Mouse (Mus musculus): ENCODE measurements around the gene Galnt15. TPM values are rescaled to one million over a fixed set of nuclear protein-coding genes. Genes with fewer than 3 reads are reported as not detected.
"Not testable (repeated sequence)": the region's sequence is repeated elsewhere in the genome, so short reads cannot be mapped to it uniquely, and the experiment has no call there.

Galnt15 gene
- polyA plus RNA-seq, 1 experiment from 2014 or later, result 0.24 TPM

GRCm38 (mm10) chr14:32073901-32074300 is 45.1 kb downstream of the Galnt15 start:
- Histone ChIP-seq H3K27ac (no peak overlapping the region), H3K27me3 (no peaks in the 10 kb centered on the region), H3K4me3 (no peak overlapping the region), H3K4me2 (replicated peaks) (no peak overlapping the region), H3K9me3 (no peaks in the 10 kb centered on the region), H3K4me1 (0 out of 2 replicates have a peak, but pooled peaks cover 4% of the 10 kb centered on the region), H3K36me3 (no peaks in the 10 kb centered on the region), H3K9ac (no peak overlapping the region)
- ATAC-seq (ENCODE audit: insufficient number of reproducible peaks, insufficient read depth, low FRiP score, low TSS enrichment), result no peak
- 42% methylated on average over 7 of the region's 7 CpGs for WGBS

GRCm38 (mm10) chr14:32076896-32077575 is 48.2 kb downstream of the Galnt15 start:
- no peak overlapping the region for H3K4me2 ChIP-seq (replicated peaks)
- H3K36me3 ChIP-seq, result peaks cover 11% of the 10 kb centered on the region
- 40% methylated on average over 8 of the region's 8 CpGs for WGBS
- H3K27ac ChIP-seq, result no peak overlapping the region
- no peak overlapping the region for H3K9ac ChIP-seq
- no peak for ATAC-seq (ENCODE audit: insufficient number of reproducible peaks, insufficient read depth, low FRiP score, low TSS enrichment)
- no peak overlapping the region for H3K4me3 ChIP-seq
- H3K27me3 ChIP-seq, result no peaks in the 10 kb centered on the region
- no peaks in the 10 kb centered on the region for H3K9me3 ChIP-seq
- H3K4me1 ChIP-seq, result 0 out of 2 replicates have a peak, but pooled peaks cover 4% of the 10 kb centered on the region

- Histone ChIP-seq H3K9me3 (no peaks in the 10 kb centered on the region), H3K4me1 (0 out of 2 replicates have a peak, but pooled peaks cover 3% of the 10 kb centered on the region), H3K27me3 (no peaks in the 10 kb centered on the region), H3K27ac (no peak overlapping the region), H3K36me3 (peaks cover 22% of the 10 kb centered on the region), H3K9ac (no peak overlapping the region), H3K4me3 (no peak overlapping the region), H3K4me2 (replicated peaks) (no peak overlapping the region)
- 87% methylated on average over 10 of the region's 10 CpGs for WGBS
- no peak for ATAC-seq (ENCODE audit: insufficient number of reproducible peaks, insufficient read depth, low FRiP score, low TSS enrichment)
Measured at GRCm38 (mm10) chr14:32081026-32081425, 52.2 kb downstream of the Galnt15 start.

- no peak for ATAC-seq (ENCODE audit: insufficient number of reproducible peaks, insufficient read depth, low FRiP score, low TSS enrichment)
- no peak overlapping the region for H3K4me3 ChIP-seq
- H3K9ac ChIP-seq, result no peak overlapping the region
- no peaks in the 10 kb centered on the region for H3K27me3 ChIP-seq
- H3K27ac ChIP-seq, result no peak overlapping the region
- H3K36me3 ChIP-seq, result peaks cover 22% of the 10 kb centered on the region
- no peaks in the 10 kb centered on the region for H3K9me3 ChIP-seq
- H3K4me2 ChIP-seq (replicated peaks), result no peak overlapping the region
- 92% methylated on average over 6 of the region's 6 CpGs for WGBS
- peaks cover 9% of the 10 kb centered on the region; the same call in 1 of the 2 replicates for H3K4me1 ChIP-seq
Measured at GRCm38 (mm10) chr14:32082891-32083290, 54.1 kb downstream of the Galnt15 start.

- no peak for ATAC-seq (ENCODE audit: insufficient number of reproducible peaks, insufficient read depth, low FRiP score, low TSS enrichment)
- H3K4me1 ChIP-seq, result peaks cover 9% of the 10 kb centered on the region; the same call in 1 of the 2 replicates
- H3K27ac ChIP-seq, result no peak overlapping the region
- H3K4me2 ChIP-seq (replicated peaks), result no peak overlapping the region
- no peak overlapping the region for H3K4me3 ChIP-seq
- no peak overlapping the region for H3K9ac ChIP-seq
- WGBS, result 94% methylated on average over 2 of the region's 2 CpGs
- H3K27me3 ChIP-seq, result no peaks in the 10 kb centered on the region
- H3K36me3 ChIP-seq, result peaks cover 22% of the 10 kb centered on the region
- no peaks in the 10 kb centered on the region for H3K9me3 ChIP-seq
Measured at GRCm38 (mm10) chr14:32083466-32083865, 54.7 kb downstream of the Galnt15 start.

GRCm38 (mm10) chr14:32084761-32085485 is 56.1 kb downstream of the Galnt15 start, which contains the start of gene Oxnad1:
Gene Oxnad1 (plus strand): TSS chr14:32085374.
- peaks cover 22% of the 10 kb centered on the region for H3K36me3 ChIP-seq
- H3K9me3 ChIP-seq, result no peaks in the 10 kb centered on the region
- peak within 1 kb of the TSS; percentile 55 for H3K4me2 ChIP-seq (replicated peaks)
- H3K4me1 ChIP-seq, result peaks cover 9% of the 10 kb centered on the region; the same call in 1 of the 2 replicates
- no peaks in the 10 kb centered on the region for H3K27me3 ChIP-seq
- peak within 1 kb of the TSS; percentile 44 for H3K9ac ChIP-seq
- peak; percentile 94 for ATAC-seq (ENCODE audit: insufficient number of reproducible peaks, insufficient read depth, low FRiP score, low TSS enrichment)
- 4% methylated on average over 22 of the region's 22 CpGs for WGBS
- peak within 1 kb of the TSS; percentile 83 for H3K27ac ChIP-seq
- peak within 1 kb of the TSS; percentile 63 for H3K4me3 ChIP-seq

- ATAC-seq (ENCODE audit: insufficient number of reproducible peaks, insufficient read depth, low FRiP score, low TSS enrichment), result peak; percentile 92
Measured at GRCm38 (mm10) chr14:32085486-32086201, 56.9 kb downstream of the Galnt15 start, which contains the start of gene Dph3. Gene Dph3 (minus strand): TSS chr14:32085729.

GRCm38 (mm10) chr14:32086226-32086625 is 57.4 kb downstream of the Galnt15 start:
- Histone ChIP-seq H3K4me3 (peak overlapping the region; percentile 63), H3K9ac (peak overlapping the region; percentile 39), H3K27ac (peak overlapping the region; percentile 83; the same call in 1 of the 2 replicates), H3K27me3 (no peaks in the 10 kb centered on the region), H3K36me3 (peaks cover 19% of the 10 kb centered on the region), H3K4me1 (peaks cover 14% of the 10 kb centered on the region), H3K4me2 (replicated peaks) (peak overlapping the region; percentile 55), H3K9me3 (no peaks in the 10 kb centered on the region)
- no peak for ATAC-seq (ENCODE audit: insufficient number of reproducible peaks, insufficient read depth, low FRiP score, low TSS enrichment)
- WGBS, result 33% methylated on average over 8 of the region's 8 CpGs

More at GRCm38 (mm10) chr14:32085486-32086201, 56.9 kb downstream of the Galnt15 start, which contains the start of gene Dph3:
- Histone ChIP-seq H3K9me3 (no peaks in the 10 kb centered on the region), H3K27me3 (no peaks in the 10 kb centered on the region), H3K4me2 (replicated peaks) (peak within 1 kb of the TSS; percentile 55), H3K36me3 (peaks cover 22% of the 10 kb centered on the region), H3K9ac (peak within 1 kb of the TSS; percentile 44), H3K27ac (peak within 1 kb of the TSS; percentile 83), H3K4me3 (peak within 1 kb of the TSS; percentile 63), H3K4me1 (peaks cover 9% of the 10 kb centered on the region; the same call in 1 of the 2 replicates)
- WGBS, result under 1% methylated on average over 43 of the region's 43 CpGs

- not testable (repeated sequence) for H3K4me3 ChIP-seq; H3K9ac ChIP-seq; H3K27me3 ChIP-seq; H3K4me2 ChIP-seq (replicated peaks); ATAC-seq (ENCODE audit: insufficient number of reproducible peaks, insufficient read depth, low FRiP score, low TSS enrichment); H3K9me3 ChIP-seq; H3K36me3 ChIP-seq; H3K27ac ChIP-seq
- 82% methylated on average over 7 of the region's 7 CpGs for WGBS
- H3K4me1 ChIP-seq, result peaks cover 20% of the 10 kb centered on the region
Measured at GRCm38 (mm10) chr14:32087584-32088248, 58.9 kb downstream of the Galnt15 start.

GRCm38 (mm10) chr14:32091124-32091523 is 62.3 kb downstream of the Galnt15 start:
- H3K4me3 ChIP-seq, result no peak overlapping the region
- ATAC-seq (ENCODE audit: insufficient number of reproducible peaks, insufficient read depth, low FRiP score, low TSS enrichment), result no peak
- peaks cover 17% of the 10 kb centered on the region for H3K4me1 ChIP-seq
- 26% methylated on average over 4 of the region's 4 CpGs for WGBS
- no peaks in the 10 kb centered on the region for H3K9me3 ChIP-seq
- H3K4me2 ChIP-seq (replicated peaks), result 0 out of 2 replicates have a peak overlapping the region, but pooled peaks have one; percentile 3
- H3K27ac ChIP-seq, result no peak overlapping the region
- no peaks in the 10 kb centered on the region for H3K27me3 ChIP-seq
- no peak overlapping the region for H3K9ac ChIP-seq
- H3K36me3 ChIP-seq, result peaks cover 4% of the 10 kb centered on the region

GRCm38 (mm10) chr14:32091704-32092103 is 62.9 kb downstream of the Galnt15 start:
- Histone ChIP-seq H3K36me3 (peaks cover 9% of the 10 kb centered on the region), H3K4me2 (replicated peaks) (0 out of 2 replicates have a peak overlapping the region, but pooled peaks have one; percentile 3), H3K27ac (no peak overlapping the region), H3K4me1 (peaks cover 11% of the 10 kb centered on the region), H3K27me3 (no peaks in the 10 kb centered on the region), H3K9ac (no peak overlapping the region), H3K9me3 (no peaks in the 10 kb centered on the region), H3K4me3 (no peak overlapping the region)
- ATAC-seq (ENCODE audit: insufficient number of reproducible peaks, insufficient read depth, low FRiP score, low TSS enrichment), result no peak
- 52% methylated on average over 4 of the region's 4 CpGs for WGBS

Data from embryonic facial prominence, embryonic 12.5 days (tissue).